Mouse (Mus musculus) T-helper 1 cell (primary cell): ENCODE data around the gene C1rl.
"Not testable (repeated sequence)": the region's sequence is repeated elsewhere in the genome, so short reads cannot be mapped to it uniquely, and the experiment has no call there.

Experiments used
- in situ Hi-C: fragments of 300-600 bp; cut with MboI, MseI; formaldehyde crosslinking; loops from one replicate; pipeline ENCODE4 v1.15.1; 2025; ENCODE audit warnings: high pct_unique_total_duplicates

Gene C1rl

DNA sequence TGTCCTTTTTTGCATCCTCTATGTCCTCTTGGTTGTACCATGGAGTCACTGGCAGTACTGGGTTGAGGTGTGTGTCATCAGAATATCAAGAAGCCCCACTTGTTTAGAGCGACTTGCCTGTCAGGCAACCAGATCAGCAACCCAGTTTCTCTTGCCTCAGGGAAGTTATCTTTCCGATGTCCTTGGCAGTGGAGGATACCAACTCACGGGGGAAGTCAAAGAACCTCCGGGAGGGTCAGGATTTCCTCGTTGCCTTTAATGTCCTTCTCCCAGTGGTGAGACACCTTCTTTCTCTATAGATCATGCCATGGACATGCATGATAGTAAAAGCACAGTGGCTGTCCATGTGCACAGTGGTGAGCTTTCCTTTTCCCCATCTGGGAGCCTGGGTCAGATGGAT, 9.1 kb downstream of the C1rl start:
- in situ Hi-C loops: loop anchor here (10.0 kb wide), 1 partner anchor 263 kb away; the partner anchor contains the start of gene Eno2

DNA sequence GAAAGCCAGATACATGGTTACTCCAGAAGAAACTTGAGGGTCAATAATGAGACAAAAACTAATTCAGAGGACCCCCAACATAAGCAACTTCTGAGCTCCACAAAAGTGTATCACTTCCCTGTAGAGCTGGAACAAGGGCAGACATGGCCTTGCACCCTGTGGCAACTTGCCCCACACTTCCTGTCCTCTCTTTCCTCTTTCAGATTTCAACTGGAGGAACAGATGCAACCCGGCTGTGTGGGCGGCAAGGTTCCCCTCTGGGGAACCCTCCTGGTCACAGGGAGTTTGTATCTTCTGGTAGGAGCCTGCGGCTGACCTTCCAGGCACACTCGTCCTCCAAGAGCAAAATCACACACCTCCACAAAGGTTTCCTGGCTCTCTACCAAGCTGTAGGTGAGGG, 12.1 kb downstream of the C1rl start:
- in situ Hi-C loops: loop anchor here (10.0 kb wide), 1 partner anchor 260 kb away; the partner anchor contains the start of gene Eno2

DNA sequence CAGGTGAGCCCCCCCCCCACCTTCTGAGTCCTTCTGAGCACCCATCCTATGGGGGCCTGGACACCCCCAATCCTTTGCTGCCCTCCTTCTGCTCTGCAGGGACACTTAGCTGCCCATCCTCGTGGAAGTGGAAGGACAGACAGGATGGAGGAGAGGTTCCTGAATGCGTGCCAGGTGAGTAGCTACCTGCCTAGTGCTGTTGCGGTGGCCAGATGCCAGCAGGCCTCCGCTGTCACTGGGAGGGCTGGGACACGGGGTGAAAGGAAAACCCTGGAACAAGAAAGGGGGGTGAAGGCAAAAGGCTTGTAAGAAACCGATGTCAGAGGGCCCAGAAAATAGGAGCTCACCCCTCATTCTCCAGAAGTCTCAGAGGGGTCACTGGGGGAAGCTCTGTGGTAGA, 14.1 kb downstream of the C1rl start:
- in situ Hi-C loops: loop anchor here (10.0 kb wide), 1 partner anchor 258 kb away; the partner anchor contains the start of gene Eno2

DNA sequence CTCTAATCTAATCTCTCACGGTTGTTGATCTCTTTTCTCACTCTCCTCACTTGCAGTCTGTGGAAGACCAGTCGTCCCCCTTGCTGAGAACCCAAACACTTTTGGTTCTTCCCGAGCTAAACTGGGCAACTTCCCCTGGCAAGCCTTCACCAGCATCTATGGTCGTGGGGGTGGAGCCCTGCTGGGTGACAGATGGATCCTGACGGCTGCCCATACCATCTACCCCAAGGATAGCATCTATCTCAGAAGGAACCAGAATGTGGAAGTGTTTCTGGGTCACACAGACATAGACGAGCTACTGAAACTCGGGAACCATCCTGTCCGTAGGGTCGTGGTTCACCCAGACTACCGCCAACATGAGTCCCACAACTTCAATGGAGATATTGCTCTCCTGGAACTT, 15.4 kb downstream of the C1rl start:
- in situ Hi-C loops: loop anchor here (10.0 kb wide), 1 partner anchor 257 kb away; the partner anchor contains the start of gene Eno2

DNA sequence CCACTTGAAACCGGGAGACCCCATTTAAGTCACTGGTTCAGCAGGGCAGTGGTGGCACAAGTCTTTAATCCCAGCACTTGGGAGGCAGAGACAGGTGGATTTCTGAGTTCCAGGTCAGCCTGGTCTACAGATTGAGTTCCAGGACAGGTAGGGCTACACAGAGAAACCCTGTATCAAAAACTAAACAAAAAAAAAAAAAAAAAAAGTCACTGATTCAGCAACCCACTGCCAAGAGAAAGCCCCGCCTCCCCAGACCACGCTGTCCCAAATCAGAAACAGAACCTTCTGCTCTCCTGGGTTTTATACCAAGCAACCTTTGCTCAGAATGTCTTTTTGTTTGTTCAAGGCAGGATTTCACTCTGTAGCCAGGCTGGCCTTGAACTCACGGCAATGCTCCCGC, 16.3 kb downstream of the C1rl start:
- in situ Hi-C loops: loop anchor here (10.0 kb wide), 1 partner anchor 256 kb away; the partner anchor contains the start of gene Eno2

DNA sequence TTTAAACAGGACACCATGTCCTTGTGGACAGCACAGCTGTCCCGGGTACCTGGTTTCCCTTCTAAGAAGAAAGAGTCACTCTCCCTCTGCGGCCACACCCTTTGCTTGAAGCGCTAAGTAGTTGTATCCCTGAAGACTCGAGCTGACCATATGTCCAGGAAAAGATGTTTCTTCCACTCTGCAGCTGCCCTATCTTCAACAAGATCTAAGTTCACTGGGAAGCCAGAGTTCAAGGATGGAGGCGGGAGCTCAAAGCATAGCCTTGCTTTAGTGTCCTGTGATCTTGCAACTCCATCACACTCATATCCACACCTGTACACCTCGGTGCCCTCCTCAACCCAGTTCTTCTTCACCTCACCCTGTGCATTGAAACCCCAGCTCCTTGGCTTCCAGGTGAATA, 19.0 kb downstream of the C1rl start:
- in situ Hi-C loops: no loop called here

DNA sequence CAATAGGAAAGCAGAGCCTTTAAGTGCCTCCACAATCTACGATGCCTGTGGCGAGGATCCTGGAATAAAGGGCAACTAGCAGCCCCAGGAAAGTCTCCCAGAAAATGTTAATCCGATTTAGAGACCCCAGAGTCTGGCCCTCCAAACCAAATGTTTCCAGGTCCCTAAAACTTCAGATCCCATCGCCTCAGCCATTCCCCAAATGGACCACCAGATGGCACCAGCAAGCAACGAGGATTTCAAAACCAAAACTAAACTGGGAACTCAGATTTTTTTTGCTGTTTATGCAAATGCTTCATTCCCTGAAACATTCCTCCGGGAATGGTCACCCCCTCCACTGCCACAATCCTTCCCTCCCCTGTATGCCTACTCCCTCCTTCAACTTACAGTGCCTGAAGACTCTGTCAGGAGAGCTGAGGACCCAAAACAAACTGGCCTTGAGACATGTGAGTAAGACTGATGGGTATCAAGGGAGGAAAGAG, 19.5 kb downstream of the C1rl start, which contains the start of gene C1ra:
C1ra (plus strand) TSS at position 51 of the 482 bp plus-strand sequence.
- in situ Hi-C loops: no loop called here

DNA sequence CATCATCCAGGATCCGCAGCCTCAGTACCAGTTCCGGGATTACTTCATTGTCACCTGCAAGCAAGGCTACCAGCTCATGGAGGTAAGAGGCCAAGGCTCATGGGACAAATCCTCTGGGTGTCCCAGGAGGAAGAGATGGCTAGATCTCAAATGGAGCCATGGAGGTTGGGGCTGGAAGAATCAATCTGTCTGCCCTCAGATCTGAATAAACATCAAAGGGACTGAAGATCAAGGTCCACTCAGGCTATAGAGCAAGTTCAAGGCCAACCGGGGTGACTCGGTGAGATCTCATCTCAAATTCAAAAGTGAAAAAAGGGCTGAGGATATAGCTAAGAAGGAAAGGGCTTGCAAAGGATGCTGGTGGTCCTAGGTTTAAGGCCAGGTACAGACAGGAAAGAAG, 24.8 kb downstream of the C1rl start:
- in situ Hi-C loops: loop anchor here (5.0 kb wide), 1 partner anchor 55 kb away; the partner anchor contains the start of gene C1rb

DNA sequence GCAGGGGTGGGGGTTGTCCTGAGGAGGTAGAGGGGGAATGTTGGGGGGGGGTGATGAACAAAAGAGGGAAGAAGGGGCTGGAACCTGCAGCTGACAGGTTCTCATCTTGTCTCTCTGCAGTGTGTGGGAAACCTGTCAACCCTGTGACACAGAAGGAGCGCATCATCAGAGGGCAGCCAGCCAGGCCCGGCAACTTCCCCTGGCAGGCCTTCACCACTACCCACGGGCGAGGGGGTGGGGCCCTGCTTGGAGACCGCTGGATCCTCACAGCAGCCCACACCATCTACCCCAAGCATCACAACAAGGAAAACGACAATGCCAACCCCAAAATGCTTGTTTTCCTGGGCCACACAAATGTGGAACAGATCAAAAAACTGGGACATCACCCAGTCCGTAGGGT, 29.2 kb downstream of the C1rl start:
- in situ Hi-C loops: not testable (repeated sequence)

DNA sequence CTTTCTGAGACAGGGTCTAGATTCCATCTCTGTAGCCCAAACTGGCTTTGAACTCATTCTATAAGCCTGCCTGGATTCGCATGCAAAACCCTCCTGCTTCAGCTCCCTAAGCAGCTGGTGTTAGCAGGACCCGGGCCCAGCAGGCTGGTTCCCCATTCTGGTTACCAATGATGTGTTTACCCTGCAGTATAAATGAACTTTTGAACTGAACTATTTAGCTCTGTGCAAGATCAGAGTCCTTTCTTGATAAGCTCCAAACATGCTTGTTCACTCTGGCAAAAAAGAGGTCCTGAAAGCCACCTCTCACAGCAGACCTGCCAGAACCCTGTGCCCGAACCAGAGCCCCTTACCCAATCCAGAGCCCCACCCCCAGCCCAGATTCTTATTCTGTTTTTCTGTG, 35.0 kb downstream of the C1rl start:
- in situ Hi-C loops: no loop called here

DNA sequence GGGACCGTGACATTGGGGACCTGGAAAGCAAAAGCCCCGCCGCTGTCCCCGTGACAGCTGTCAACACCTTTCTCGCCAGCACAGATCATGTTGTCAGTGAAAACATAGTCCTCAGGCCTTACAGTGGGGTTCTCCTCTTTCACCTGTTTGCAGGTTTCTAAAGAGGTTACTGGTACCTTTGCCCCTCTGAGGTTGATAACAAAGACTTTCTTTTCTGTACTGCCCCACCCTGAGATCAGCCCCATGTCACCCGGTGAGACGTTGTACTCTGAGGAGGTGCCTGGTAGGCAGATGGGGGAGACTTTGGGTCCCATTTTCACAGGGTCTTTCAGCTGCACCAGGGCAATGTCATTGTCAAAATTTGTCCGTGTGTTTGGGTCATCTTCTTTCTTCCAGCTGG, 38.2 kb downstream of the C1rl start:
- in situ Hi-C loops: loop anchor here (5.0 kb wide), 2 partner anchors 39 to 96 kb away; partner anchors contain the start of gene C1rl

DNA sequence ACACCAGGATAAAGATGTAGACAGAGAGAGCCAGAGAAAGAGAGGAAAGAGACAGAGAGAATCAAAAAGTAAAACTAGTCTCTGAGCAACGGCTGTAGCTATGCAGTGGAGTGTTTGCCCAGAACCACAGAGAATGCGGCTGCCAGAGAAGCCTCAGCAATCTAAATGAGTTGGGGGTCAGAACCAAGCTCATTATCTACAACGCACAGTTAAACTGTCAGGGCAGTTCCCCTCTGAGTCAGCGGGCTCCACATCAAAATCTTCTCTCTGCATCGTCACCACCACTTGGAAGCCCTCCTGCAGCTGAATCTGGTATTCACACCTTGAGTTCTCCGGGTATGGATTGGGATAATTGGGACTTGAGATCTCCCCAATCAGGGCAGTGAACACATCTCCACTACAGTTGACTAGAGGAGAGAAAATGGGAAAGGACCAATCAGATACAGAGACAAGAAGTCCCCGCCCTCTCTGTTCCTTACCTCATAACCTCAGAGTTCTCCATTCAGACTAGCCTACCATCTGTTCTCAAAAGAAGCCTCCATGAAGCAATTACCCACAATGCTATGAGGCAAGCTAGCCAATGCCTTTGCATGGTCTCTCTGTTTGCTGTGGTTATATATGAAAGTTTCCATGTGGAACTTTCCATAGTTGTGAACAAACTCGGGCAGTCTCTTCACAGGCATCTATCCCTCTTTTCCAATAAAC, 43.4 kb downstream of the C1rl start:
- in situ Hi-C loops: not testable (repeated sequence)

DNA sequence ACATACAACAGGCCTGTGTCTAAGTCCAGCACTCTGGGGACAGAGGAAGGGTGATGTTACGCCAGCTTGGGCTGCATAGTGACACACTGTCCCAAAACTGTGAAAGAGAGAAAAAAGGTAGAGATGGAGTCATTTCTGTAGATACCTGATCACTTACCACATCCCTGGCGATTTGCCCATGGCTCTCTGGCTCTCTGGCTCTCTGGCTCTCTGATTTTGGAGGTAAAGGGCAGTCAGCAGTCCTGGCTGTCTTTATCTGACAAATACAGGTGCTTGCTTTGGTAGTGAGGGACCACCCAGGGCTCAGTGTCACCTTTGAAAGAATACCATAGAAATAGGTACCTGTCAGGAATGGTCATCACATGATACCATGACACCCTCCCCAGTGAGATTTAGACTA, 48.3 kb downstream of the C1rl start:
- in situ Hi-C loops: loop anchor here (10.0 kb wide), 1 partner anchor 1414 kb away; no protein-coding TSS in a partner anchor

DNA sequence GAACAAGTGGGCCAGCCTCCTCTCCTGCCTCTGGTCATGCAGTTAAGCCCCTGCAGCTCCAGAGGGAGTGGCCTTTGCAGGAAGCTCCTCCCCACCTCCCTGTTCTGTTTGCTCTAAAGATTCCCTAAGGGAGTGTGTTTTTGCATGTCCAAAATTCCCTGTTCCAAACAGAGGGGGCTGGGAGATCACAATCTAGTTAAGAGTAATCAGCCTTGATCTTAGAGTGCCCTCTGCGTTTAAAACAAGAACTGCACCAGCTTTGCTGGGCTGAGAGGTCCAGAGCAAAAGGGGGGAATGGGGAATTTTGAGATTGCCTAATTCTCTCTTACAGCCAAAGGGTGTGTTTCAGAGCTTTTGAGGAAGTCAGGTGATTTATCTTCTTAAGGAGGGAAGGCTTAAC, 49.4 kb downstream of the C1rl start, which contains the start of gene C1s1:
C1s1 (minus strand) TSS at position 76 of the 400 bp plus-strand sequence.
- in situ Hi-C loops: loop anchor here (10.0 kb wide), 1 partner anchor 1413 kb away; no protein-coding TSS in a partner anchor

DNA sequence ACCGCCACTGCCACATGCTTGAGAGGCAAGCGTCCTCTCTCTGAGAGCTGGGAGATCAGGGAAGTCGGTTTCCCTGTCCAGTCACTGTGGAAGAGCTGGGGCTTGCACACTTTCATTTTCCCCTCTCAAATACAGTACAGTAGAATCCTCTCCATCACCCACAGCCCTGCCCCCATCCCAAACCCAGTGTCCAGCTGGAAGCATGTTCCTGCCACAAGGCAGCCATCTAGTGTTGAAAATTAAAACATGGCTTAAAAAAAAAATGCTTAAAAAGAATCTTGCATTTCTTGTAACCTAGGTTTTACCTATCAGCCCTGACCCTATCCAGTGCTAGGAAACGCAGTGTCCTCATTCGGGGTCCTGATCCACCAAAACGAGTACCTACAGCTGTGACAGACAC, 51.6 kb downstream of the C1rl start:
- in situ Hi-C loops: loop anchor here (10.0 kb wide), 1 partner anchor 1410 kb away; no protein-coding TSS in a partner anchor

DNA sequence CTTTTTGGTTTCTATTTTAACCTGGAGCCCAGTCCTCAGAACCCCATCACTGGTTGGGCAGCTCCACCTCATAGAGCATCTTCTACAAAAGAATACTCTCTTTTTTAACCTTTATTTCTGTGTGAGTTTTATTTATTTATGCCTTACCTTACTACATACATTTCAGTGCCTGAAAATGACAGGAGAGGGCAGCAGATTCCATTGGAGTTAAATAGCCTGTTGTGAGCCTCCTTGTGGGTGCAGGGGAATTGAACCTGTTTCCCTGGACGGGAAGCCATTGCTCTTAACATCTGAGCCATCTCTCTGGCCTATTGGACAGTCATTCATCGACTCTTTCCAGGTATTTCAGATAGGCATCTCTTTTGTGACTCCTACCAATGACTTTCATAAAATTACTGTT, 52.5 kb downstream of the C1rl start:
- in situ Hi-C loops: loop anchor here (10.0 kb wide), 1 partner anchor 1409 kb away; no protein-coding TSS in a partner anchor

DNA sequence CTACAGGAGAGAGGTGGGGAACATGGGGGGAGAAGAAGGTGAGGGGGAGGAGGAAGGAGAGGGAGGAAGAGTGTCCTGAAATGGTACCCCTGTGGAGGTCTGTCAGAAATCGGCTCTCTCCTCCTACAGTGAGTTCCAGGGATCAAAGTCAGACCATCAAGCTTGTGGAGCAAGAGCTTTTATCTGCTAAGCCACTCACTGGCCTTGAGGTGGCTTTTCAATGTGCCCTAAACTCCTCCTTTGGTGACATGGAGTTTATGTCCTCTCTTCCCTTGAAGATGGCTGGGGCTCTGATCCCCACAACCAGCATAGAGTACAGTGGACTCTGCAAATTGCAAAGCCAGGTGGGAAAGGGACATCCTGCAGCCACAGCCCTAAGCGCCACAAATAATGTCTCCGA, 55.1 kb downstream of the C1rl start:
- in situ Hi-C loops: loop anchor here (10.0 kb wide), 1 partner anchor 1407 kb away; no protein-coding TSS in a partner anchor

DNA sequence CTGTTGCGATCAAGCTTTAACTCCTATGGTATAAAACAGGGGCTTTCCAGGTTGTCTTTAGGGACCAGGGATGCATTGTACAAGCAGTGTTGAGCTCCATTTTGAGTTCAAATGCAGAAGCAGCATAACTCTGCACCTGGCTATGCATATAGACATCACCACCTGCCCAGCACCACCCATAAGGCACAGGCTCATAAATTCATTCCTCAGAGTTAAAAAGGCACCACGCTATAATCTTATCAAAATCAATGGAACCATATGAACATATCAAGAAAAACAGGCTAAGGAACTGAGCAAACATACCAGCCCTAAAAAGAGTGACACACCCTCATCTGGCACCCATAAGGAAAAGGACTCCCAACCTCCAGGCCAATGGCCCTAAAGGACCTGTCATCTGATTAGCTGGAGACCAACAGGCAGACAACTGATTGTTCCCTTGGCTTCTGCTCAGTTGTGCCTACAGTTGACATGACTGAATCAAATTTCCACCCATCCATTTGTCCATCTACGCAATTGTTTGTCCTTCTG, 56.2 kb downstream of the C1rl start:
- in situ Hi-C loops: loop anchor here (10.0 kb wide), 1 partner anchor 1406 kb away; no protein-coding TSS in a partner anchor

DNA sequence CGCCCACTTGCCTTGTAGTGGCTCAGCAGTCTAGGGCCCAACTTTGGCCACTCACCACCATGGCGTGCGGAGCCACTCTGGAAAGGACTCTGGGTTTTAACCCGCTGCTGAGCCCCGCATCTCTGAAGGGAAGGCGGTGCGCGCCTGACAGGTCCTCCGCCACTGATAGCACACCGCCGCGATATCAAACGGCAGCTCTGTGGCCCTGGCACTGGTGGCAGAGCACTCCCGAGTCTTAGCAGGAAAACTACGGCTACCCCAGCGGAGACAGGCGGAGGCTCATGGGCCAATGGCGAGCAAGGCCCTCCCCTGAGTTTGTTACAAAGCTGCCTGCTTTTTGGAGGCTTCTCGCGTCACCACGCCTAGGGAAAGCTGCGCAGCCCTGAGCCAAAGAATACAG, 59.9 kb downstream of the C1rl start:
- in situ Hi-C loops: no loop called here

DNA sequence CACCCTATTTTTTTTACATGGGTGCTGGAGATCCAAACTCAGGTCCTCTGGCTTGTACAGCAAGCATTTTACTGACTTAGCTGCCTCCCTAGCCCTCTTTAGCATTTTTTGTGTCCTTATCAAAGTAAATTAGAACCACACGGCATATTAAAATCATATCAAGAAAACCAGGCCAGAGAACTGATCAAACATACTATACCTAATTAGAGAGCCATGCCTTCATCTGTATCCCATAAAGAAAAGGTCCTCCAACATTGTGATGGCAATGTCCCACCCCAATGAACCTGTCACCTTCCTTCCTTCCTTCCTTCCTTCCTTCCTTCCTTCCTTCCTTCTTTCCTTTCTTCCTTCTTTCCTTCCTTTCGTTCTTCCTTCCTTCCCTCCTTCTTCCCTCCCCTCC, 63.0 kb downstream of the C1rl start:
- in situ Hi-C loops: not testable (repeated sequence)
